Comparison of ENCODE assay signal across 27 mouse cellular contexts in genomic region chr10:19023622-19024326, GRCm38 (mm10). TPM values are rescaled to one million over a fixed set of nuclear protein-coding genes. Genes with fewer than 3 reads are reported as not detected.
A peak's percentile ranks its signal among the peaks of the same experiment; 100 is the strongest.
DNase-seq lines count a peak whose midpoint lies in the region; ATAC-seq and TF ChIP-seq lines count a peak whose summit lies in the region.
"Had no signal": no experiment of that assay in that cellular context is flagged by ENCODE, and none has a peak within 500 bp of the region (broad histone marks: within the 10 kb centered on the region; RNA-seq: fewer than 3 reads in every experiment).

No protein-coding gene starts in this region.

- no peaks in the 10 kb centered on the region for H3K9me3 ChIP-seq in MEL (replicated peaks; ENCODE audit: insufficient read depth, low read length)
- no peaks in the 10 kb centered on the region for H3K9me3 ChIP-seq in midbrain, embryonic 11.5 days (ENCODE audit: control insufficient read depth, low read length)
- H3K9me3 ChIP-seq: embryonic facial prominence, embryonic 12.5 days; forebrain, embryonic 10.5 days; G1E; heart, embryonic 10.5 days; hindbrain, embryonic 12.5 days had no signal

- 91% methylated on average over 5 of the region's 5 CpGs for WGBS in midbrain, embryonic 11.5 days

- peak; percentile 80 to 85 for TF ChIP-seq EP300 in MEL (IDR thresholded peaks at IDR 0.05; ENCODE audit: low read depth in 1 of 2, low read length in 2 of 2)

- no peak overlapping the region for H3K4me2 ChIP-seq in midbrain, embryonic 11.5 days
- H3K4me2 ChIP-seq: embryonic facial prominence, embryonic 12.5 days; hindbrain, embryonic 12.5 days had no signal

- DNase-seq in kidney, adult 8-10 months: peak; percentile 23 to 33
- no peak for DNase-seq in kidney, postnatal 4 days
- DNase-seq in MEL (ENCODE audit: low read depth, low spot score) (peak; percentile 85), MEL-GATA-1-ER (ENCODE audit: extremely low read depth, low read depth) (peak; percentile 71)
- no peak for DNase-seq in yolk sac, embryonic 10.5 days (ENCODE audit: low spot score)
- DNase-seq in gastrocnemius, postnatal 4 days (ENCODE audit: low spot score in 2 of 2): no peak
- DNase-seq in midbrain, embryonic 11.5 days (ENCODE audit: low spot score, missing footprints): no peak
- DNase-seq: adrenal gland, postnatal 14 days; cerebellum, adult 18-20 months; cerebellum, adult 9-11 months; embryo, embryonic 11 days; gastrocnemius, adult 2 months; gastrocnemius, postnatal 25 days; heart, adult 18-20 months; heart, postnatal 10 days; heart, postnatal 4 days had no signal

- H3K27ac ChIP-seq in MEL (ENCODE audit: control insufficient read depth, low read depth, low read length): peak overlapping the region; percentile 34
- no peak overlapping the region for H3K27ac ChIP-seq in midbrain, embryonic 11.5 days (ENCODE audit: low read depth, low read length)
- H3K27ac ChIP-seq: embryonic facial prominence, embryonic 12.5 days; forebrain, embryonic 10.5 days; gastrocnemius, adult 2 months; heart, embryonic 10.5 days; hindbrain, embryonic 12.5 days had no signal

- H3K4me1 ChIP-seq in MEL (ENCODE audit: control insufficient read depth in 1 of 2, insufficient read depth in 2 of 2, low read length in 2 of 2): peaks cover 7 to 17% of the 10 kb centered on the region in 2 experiments; a peak in 3 of 4 replicates
- H3K4me1 ChIP-seq in midbrain, embryonic 11.5 days (ENCODE audit: control insufficient read depth, insufficient read depth, low read length): no peaks in the 10 kb centered on the region
- H3K4me1 ChIP-seq: embryonic facial prominence, embryonic 12.5 days; forebrain, embryonic 10.5 days; heart, embryonic 10.5 days; hindbrain, embryonic 12.5 days had no signal

- no peak overlapping the region for H3K9ac ChIP-seq in MEL (ENCODE audit: control insufficient read depth, low read depth, low read length, poor library complexity, severe bottlenecking)
- H3K9ac ChIP-seq in midbrain, embryonic 11.5 days (ENCODE audit: low read length): no peak overlapping the region
- H3K9ac ChIP-seq: embryonic facial prominence, embryonic 12.5 days; hindbrain, embryonic 12.5 days had no signal

- no peak overlapping the region for H3K4me3 ChIP-seq in MEL (ENCODE audit: control insufficient read depth in 1 of 2, insufficient read depth in 1 of 2, low read depth in 2 of 2, low read length in 2 of 2)
- H3K4me3 ChIP-seq in midbrain, embryonic 11.5 days (ENCODE audit: low read depth, low read length): no peak overlapping the region
- H3K4me3 ChIP-seq: embryonic facial prominence, embryonic 12.5 days; forebrain, embryonic 10.5 days; gastrocnemius, adult 2 months; heart, embryonic 10.5 days; hindbrain, embryonic 12.5 days had no signal

- no peak for TF ChIP-seq POLR2A in MEL (IDR thresholded peaks at IDR 0.05; ENCODE audit: control insufficient read depth in 1 of 2, insufficient read depth in 1 of 2, low read depth in 1 of 2, low read length in 2 of 2, poor library complexity in 1 of 2)

- H3K79me2 ChIP-seq in MEL (ENCODE audit: control insufficient read depth, insufficient read depth, low read length, poor library complexity): no peaks in the 10 kb centered on the region

- peak; percentile 35; the same call in 1 of the 2 replicates for ATAC-seq in granulocyte monocyte progenitor cell, adult 5-6 weeks (replicated peaks; ENCODE audit: poor library complexity, severe bottlenecking)
- no peak for ATAC-seq in midbrain, embryonic 11.5 days (ENCODE audit: low FRiP score)
- ATAC-seq: activated CD4-positive, CD25-positive, alpha-beta regulatory T cell, adult 4 months; CD4-positive, CD25-positive, alpha-beta regulatory T cell, adult 4 months; forebrain, embryonic 14.5 days; hindbrain, embryonic 16.5 days; Patski had no signal

- peaks cover 0 to 18% of the 10 kb centered on the region in 2 experiments; a peak in 2 of 4 replicates for H3K36me3 ChIP-seq in MEL (ENCODE audit: control insufficient read depth in 1 of 2, insufficient read depth in 2 of 2, low read length in 2 of 2)
- H3K36me3 ChIP-seq in midbrain, embryonic 11.5 days (ENCODE audit: control insufficient read depth, insufficient read depth, low read length): no peaks in the 10 kb centered on the region
- H3K36me3 ChIP-seq: embryonic facial prominence, embryonic 12.5 days; forebrain, embryonic 10.5 days; G1E; heart, embryonic 10.5 days; hindbrain, embryonic 12.5 days had no signal

- TF ChIP-seq CTCF in MEL (IDR thresholded peaks at IDR 0.05 in 2 of 3, conservative IDR thresholded peaks at IDR 0.05 in 1 of 3; ENCODE audit: control insufficient read depth in 1 of 3, insufficient read depth in 1 of 3, low read depth in 2 of 3, low read length in 3 of 3, poor library complexity in 1 of 3, severe bottlenecking in 1 of 3): no peak

- TF ChIP-seq RAD21 in MEL (IDR thresholded peaks at IDR 0.05; ENCODE audit: low read depth, low read length): no peak

- no peaks in the 10 kb centered on the region for H3K27me3 ChIP-seq in MEL (ENCODE audit: control insufficient read depth in 1 of 2, insufficient read depth in 2 of 2, low read length in 2 of 2)
- H3K27me3 ChIP-seq in midbrain, embryonic 11.5 days (ENCODE audit: control insufficient read depth, insufficient read depth, low read length): no peaks in the 10 kb centered on the region
- H3K27me3 ChIP-seq: embryonic facial prominence, embryonic 12.5 days; hindbrain, embryonic 12.5 days; Patski had no signal

TF ChIP-seq in MEL, 35 proteins besides CTCF, POLR2A, EP300 and RAD21:
- TF ChIP-seq TCF12 (IDR thresholded peaks at IDR 0.05; ENCODE audit: low read depth, low read length) (peak; percentile 83), GATA1 (IDR thresholded peaks at IDR 0.05; ENCODE audit: low read depth, low read length) (peak; percentile 85), TAL1 (IDR thresholded peaks at IDR 0.05; ENCODE audit: low read length) (peak; percentile 86), BHLHE40 (IDR thresholded peaks at IDR 0.05; ENCODE audit: borderline replicate concordance, low read depth, low read length) (no peak), ETS1 (IDR thresholded peaks at IDR 0.05; ENCODE audit: low read depth, low read length) (peak; percentile 78)

RNA-seq across cellular contexts. Expression of gene Tnfaip3, which starts 8.3 kb away (rescaled TPM):
- total RNA-seq in MEL (2012; rRNA removed): 0.54 and 0.56 TPM in 2 replicates
- polyA plus RNA-seq in MEL (2012; ENCODE audit: insufficient read depth in 1 of 2, insufficient read length in 2 of 2, low read depth in 1 of 2, low replicate concordance in 2 of 2, missing spikeins in 1 of 2): under 1 TPM in 1 of 2 experiments, not detected in 1; 0.38 TPM
- 3.1 and 6.1 TPM in 2 replicates for total RNA-seq in granulocyte monocyte progenitor cell, adult 5-6 weeks (2014; fragmentation: Nextera tagmentation)
- 34.0 and 36.2 TPM in 2 replicates for total RNA-seq in granulocyte monocyte progenitor cell, adult 5-6 weeks (2017)
- 1 to 10 TPM; 9.5 to 9.7 TPM for total RNA-seq in gastrocnemius, postnatal 4 days (2021)
- 1.2 and 1.4 TPM in 2 replicates for polyA plus RNA-seq in midbrain, embryonic 11.5 days (2014; fragmentation: Nextera tagmentation; extraction: Ambion mirVana)

Comparison
In these comparisons a context has a peak if more than half of its experiments do, and no peak if none do; other contexts are left out.
1. DNase-seq: peak in kidney, adult 8-10 months (2 of 2), MEL (single experiment) and MEL-GATA-1-ER (single experiment); none in kidney, postnatal 4 days (0 of 2), yolk sac, embryonic 10.5 days (single experiment), gastrocnemius, postnatal 4 days (0 of 2) and midbrain, embryonic 11.5 days (single experiment).